Mouse (Mus musculus) lung, adult 2 months (tissue): ENCODE data around the gene Zfp64.

Experiments
- CTCF ChIP-seq: fragments of 200-500 bp; IDR thresholded peaks from 2 replicates; pipeline ENCODE4 v1.5.1; 2011; ENCODE audit warnings: mild to moderate bottlenecking, low read length, control low read depth; ENCODE audit not compliant: insufficient read depth
- POLR2A ChIP-seq: fragments of 200-500 bp; IDR thresholded peaks from 2 replicates; pipeline ENCODE4 v1.6.1; 2011; ENCODE audit warnings: low read depth, mild to moderate bottlenecking, control low read depth, low read length, borderline replicate concordance; ENCODE audit errors: extremely low read depth

DNA sequence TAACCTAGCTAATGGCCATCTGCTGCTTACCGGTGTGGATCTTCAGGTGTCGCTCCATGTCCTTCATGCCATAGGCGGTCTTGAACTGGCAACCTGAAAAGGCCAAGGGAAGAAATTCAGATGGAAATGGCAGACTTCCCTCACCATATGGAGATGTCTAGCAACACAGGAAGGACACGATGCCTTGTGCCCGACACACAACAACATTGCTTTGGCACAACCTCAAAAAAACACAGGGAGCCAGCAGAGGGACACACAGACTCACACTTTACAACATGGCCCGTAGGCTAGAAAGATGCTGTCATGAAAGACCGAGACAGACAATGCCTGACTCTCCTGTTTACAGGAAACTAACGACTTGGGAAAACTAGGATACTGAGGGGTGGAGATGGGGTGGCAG is 15.4 kb downstream of the Zfp64 start:
- no peak for TF ChIP-seq CTCF
- no peak for TF ChIP-seq POLR2A
